Mouse (Mus musculus): Measurements from ENCODE around the gene Zcchc24. TPM values are rescaled to one million over a fixed set of nuclear protein-coding genes. Genes with fewer than 3 reads are reported as not detected.
A peak's percentile ranks its signal among the peaks of the same experiment; 100 is the strongest.

Gene Zcchc24
- polyA plus RNA-seq, 2 experiments: 5.7 TPM

GRCm38 (mm10) chr14:25805871-25806270 is 37.0 kb upstream of the Zcchc24 start:
- Histone ChIP-seq H3K27ac (no peak overlapping the region), H3K4me1 (replicated peaks; ENCODE audit: control insufficient read depth in 2 of 2, insufficient read depth in 2 of 2, low read length in 1 of 2) (no peaks in the 10 kb centered on the region), H3K9me3 (ENCODE audit: control insufficient read depth, low read length) (no peaks in the 10 kb centered on the region), H3K9ac (replicated peaks) (no peak overlapping the region), H3K36me3 (replicated peaks; ENCODE audit: control insufficient read depth, insufficient read depth, low read depth) (no peaks in the 10 kb centered on the region), H3K4me3 (ENCODE audit: insufficient read depth in 1 of 2, low read depth in 2 of 2, low read length in 2 of 2) (no peak overlapping the region), H3K27me3 (ENCODE audit: control insufficient read depth, insufficient read depth, low read length) (no peaks in the 10 kb centered on the region), H3K4me2 (ENCODE audit: low read depth) (no peak overlapping the region)
- no peak for TF ChIP-seq CTCF (IDR thresholded peaks at IDR 0.05; ENCODE audit: low read depth)
- TF ChIP-seq EP300 (IDR thresholded peaks at IDR 0.05; ENCODE audit: low read depth): no peak
- ATAC-seq (ENCODE audit: insufficient read depth) (no peak), DNase-seq (ENCODE audit: low read depth in 3 of 3, low spot score in 3 of 3) (no peak)
- WGBS (ENCODE audit: insufficient replicate concordance): 64% methylated on average over 7 of the region's 7 CpGs

- 32% methylated on average over 3 of the region's 3 CpGs for WGBS (ENCODE audit: insufficient replicate concordance)
- no peak for ATAC-seq (ENCODE audit: insufficient read depth)
These were observed 34.5 kb upstream of the Zcchc24 start for GRCm38 (mm10) chr14:25803246-25803809.

GRCm38 (mm10) chr14:25802511-25802910 is 33.7 kb upstream of the Zcchc24 start:
- Histone ChIP-seq H3K27me3 (ENCODE audit: control insufficient read depth, insufficient read depth, low read length) (no peaks in the 10 kb centered on the region), H3K9me3 (ENCODE audit: control insufficient read depth, low read length) (no peaks in the 10 kb centered on the region), H3K4me1 (replicated peaks; ENCODE audit: control insufficient read depth in 2 of 2, insufficient read depth in 2 of 2, low read length in 1 of 2) (no peaks in the 10 kb centered on the region), H3K9ac (replicated peaks) (no peak overlapping the region), H3K4me2 (ENCODE audit: low read depth) (no peak overlapping the region), H3K36me3 (replicated peaks; ENCODE audit: control insufficient read depth, insufficient read depth, low read depth) (no peaks in the 10 kb centered on the region), H3K27ac (no peak overlapping the region), H3K4me3 (ENCODE audit: insufficient read depth in 1 of 2, low read depth in 2 of 2, low read length in 2 of 2) (no peak overlapping the region)
- TF ChIP-seq EP300 (IDR thresholded peaks at IDR 0.05; ENCODE audit: low read depth) (no peak), CTCF (IDR thresholded peaks at IDR 0.05; ENCODE audit: low read depth) (no peak)
- ATAC-seq (ENCODE audit: insufficient read depth) (no peak), DNase-seq (ENCODE audit: low read depth in 3 of 3, low spot score in 3 of 3) (no peak)

More at GRCm38 (mm10) chr14:25803246-25803809, 34.5 kb upstream of the Zcchc24 start:
- H3K4me1 ChIP-seq (replicated peaks; ENCODE audit: control insufficient read depth in 2 of 2, insufficient read depth in 2 of 2, low read length in 1 of 2): no peaks in the 10 kb centered on the region
- no peaks in the 10 kb centered on the region for H3K27me3 ChIP-seq (ENCODE audit: control insufficient read depth, insufficient read depth, low read length)
- no peak for TF ChIP-seq EP300 (IDR thresholded peaks at IDR 0.05; ENCODE audit: low read depth)
- TF ChIP-seq CTCF (IDR thresholded peaks at IDR 0.05; ENCODE audit: low read depth): no peak
- H3K9ac ChIP-seq (replicated peaks): no peak overlapping the region
- H3K36me3 ChIP-seq (replicated peaks; ENCODE audit: control insufficient read depth, insufficient read depth, low read depth): no peaks in the 10 kb centered on the region
- H3K4me2 ChIP-seq (ENCODE audit: low read depth): no peak overlapping the region
- no peaks in the 10 kb centered on the region for H3K9me3 ChIP-seq (ENCODE audit: control insufficient read depth, low read length)
- no peak for DNase-seq (ENCODE audit: low read depth in 3 of 3, low spot score in 3 of 3)
- no peak overlapping the region for H3K4me3 ChIP-seq (ENCODE audit: insufficient read depth in 1 of 2, low read depth in 2 of 2, low read length in 2 of 2)
- H3K27ac ChIP-seq: no peak overlapping the region

DNA sequence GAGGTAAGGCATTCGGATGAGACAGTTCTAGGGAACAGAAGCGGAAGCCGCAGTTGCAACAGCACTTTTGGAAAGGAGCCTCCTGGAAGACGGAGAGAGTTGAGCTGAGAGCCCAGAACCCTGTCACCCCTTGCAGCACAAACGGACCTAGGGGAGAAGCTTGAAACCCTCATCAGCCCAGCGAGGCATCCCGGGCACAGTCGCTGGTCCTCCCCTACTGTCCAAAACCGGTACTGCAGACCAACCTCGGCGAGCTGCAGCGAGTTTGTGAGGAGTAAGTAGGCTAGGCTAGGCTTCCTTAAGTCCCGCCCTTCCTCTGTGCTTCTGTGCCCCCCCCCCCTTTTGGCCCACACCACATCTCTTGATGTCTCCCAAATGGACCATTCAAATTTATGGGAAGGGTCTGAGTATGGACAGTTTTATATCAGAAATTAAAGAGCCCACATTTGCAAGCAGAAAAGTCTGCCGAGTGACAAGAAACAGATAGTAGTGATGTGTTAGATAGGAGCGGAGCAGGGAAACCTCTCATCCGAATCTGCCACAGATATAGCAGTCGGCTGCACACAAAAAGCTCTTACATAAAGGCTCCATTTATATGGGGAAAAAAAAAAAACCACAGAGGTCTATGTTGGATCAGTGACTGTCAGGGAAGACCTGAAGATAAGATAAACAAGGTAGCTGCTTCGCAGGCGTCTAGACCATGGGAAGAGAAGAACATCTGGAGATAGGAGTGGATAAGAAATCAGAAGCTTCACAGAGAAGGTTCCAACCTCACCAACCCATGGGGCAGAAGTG is 31.5 kb upstream of the Zcchc24 start:
- ATAC-seq (ENCODE audit: insufficient read depth) (no peak), DNase-seq (ENCODE audit: low read depth in 3 of 3, low spot score in 3 of 3) (no peak)
- H3K4me1 ChIP-seq (replicated peaks; ENCODE audit: control insufficient read depth in 2 of 2, insufficient read depth in 2 of 2, low read length in 1 of 2): peaks cover 0 to 1% of the 10 kb centered on the region in 2 experiments; a peak in 1 of 4 replicates
- H3K4me2 ChIP-seq (ENCODE audit: low read depth): no peak overlapping the region
- no peak overlapping the region for H3K27ac ChIP-seq
- no peak overlapping the region for H3K9ac ChIP-seq (replicated peaks)
- H3K36me3 ChIP-seq (replicated peaks; ENCODE audit: control insufficient read depth, insufficient read depth, low read depth): no peaks in the 10 kb centered on the region
- no peaks in the 10 kb centered on the region for H3K27me3 ChIP-seq (ENCODE audit: control insufficient read depth, insufficient read depth, low read length)
- no peaks in the 10 kb centered on the region for H3K9me3 ChIP-seq (ENCODE audit: control insufficient read depth, low read length)
- WGBS (ENCODE audit: insufficient replicate concordance): 15% methylated on average over 19 of the region's 19 CpGs
- TF ChIP-seq EP300 (IDR thresholded peaks at IDR 0.05; ENCODE audit: low read depth): no peak
- TF ChIP-seq CTCF (IDR thresholded peaks at IDR 0.05; ENCODE audit: low read depth): peak; percentile 92
- no peak overlapping the region for H3K4me3 ChIP-seq (ENCODE audit: insufficient read depth in 1 of 2, low read depth in 2 of 2, low read length in 2 of 2)

- Histone ChIP-seq H3K4me1 (replicated peaks; ENCODE audit: control insufficient read depth in 2 of 2, insufficient read depth in 2 of 2, low read length in 1 of 2) (peaks cover 0 to 1% of the 10 kb centered on the region in 2 experiments; a peak in 1 of 4 replicates), H3K9me3 (ENCODE audit: control insufficient read depth, low read length) (no peaks in the 10 kb centered on the region), H3K9ac (replicated peaks) (no peak overlapping the region), H3K27me3 (ENCODE audit: control insufficient read depth, insufficient read depth, low read length) (no peaks in the 10 kb centered on the region), H3K36me3 (replicated peaks; ENCODE audit: control insufficient read depth, insufficient read depth, low read depth) (no peaks in the 10 kb centered on the region), H3K4me2 (ENCODE audit: low read depth) (no peak overlapping the region), H3K27ac (no peak overlapping the region), H3K4me3 (ENCODE audit: insufficient read depth in 1 of 2, low read depth in 2 of 2, low read length in 2 of 2) (no peak overlapping the region)
- no peak for TF ChIP-seq EP300 (IDR thresholded peaks at IDR 0.05; ENCODE audit: low read depth)
- TF ChIP-seq CTCF (IDR thresholded peaks at IDR 0.05; ENCODE audit: low read depth): no peak
- WGBS (ENCODE audit: insufficient replicate concordance): 63% methylated on average over 7 of the region's 7 CpGs
- ATAC-seq (ENCODE audit: insufficient read depth) (no peak), DNase-seq (ENCODE audit: low read depth in 3 of 3, low spot score in 3 of 3) (no peak)
These were observed 27.8 kb upstream of the Zcchc24 start for GRCm38 (mm10) chr14:25796619-25797018.
